Mouse (Mus musculus): ENCODE data around the gene 4930453N24Rik. TPM values are rescaled to one million over a fixed set of nuclear protein-coding genes. Genes with fewer than 3 reads are reported as not detected.

The 4930453N24Rik gene
- total RNA-seq, 1 experiment = 33.3 TPM

DNA sequence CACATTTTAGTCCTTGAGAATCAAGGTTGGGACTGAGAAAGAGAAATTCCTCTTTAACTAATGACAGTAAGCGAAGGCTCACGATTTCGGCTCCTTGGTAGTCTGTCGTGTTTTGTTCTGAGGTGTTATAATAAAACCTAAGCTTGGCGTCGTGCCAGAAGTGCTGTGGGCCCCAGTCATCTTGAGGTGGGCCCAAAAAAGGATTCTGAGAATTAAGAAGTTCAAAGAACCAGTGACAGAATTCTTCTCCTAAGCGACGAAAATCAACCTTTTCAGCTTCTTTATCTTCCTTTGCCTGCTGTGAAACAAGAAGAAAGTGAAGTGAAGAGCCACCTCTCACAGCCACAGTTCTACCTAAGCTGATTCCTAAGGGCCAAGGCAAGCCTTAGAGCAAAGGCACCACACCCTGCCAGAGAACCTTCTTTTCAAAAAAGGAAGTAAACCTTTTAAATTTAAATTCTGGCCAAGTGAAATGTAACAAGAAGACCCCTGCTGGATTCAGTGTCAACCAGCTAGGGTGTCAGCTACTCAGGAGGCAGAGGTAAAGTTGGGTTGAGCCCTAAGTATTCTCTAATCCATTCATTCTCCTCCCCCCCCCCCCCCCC lies 4.2 kb downstream of the 4930453N24Rik start:
- TF ChIP-seq MAFK (IDR thresholded peaks at IDR 0.05; ENCODE audit: insufficient read depth, low read depth, low read length) (no peak), HCFC1 (IDR thresholded peaks at IDR 0.05; ENCODE audit: borderline replicate concordance, insufficient read depth, low read length) (no peak), CHD2 (IDR thresholded peaks at IDR 0.05; ENCODE audit: low read depth, low read length) (no peak), ZC3H11A (IDR thresholded peaks at IDR 0.05; ENCODE audit: borderline replicate concordance, low read depth, low read length) (no peak), ZNF384 (IDR thresholded peaks at IDR 0.05; ENCODE audit: low read depth, low read length) (no peak)
- H3K36me3 ChIP-seq (ENCODE audit: control insufficient read depth, insufficient read depth, low read length, poor library complexity, severe bottlenecking) = peaks cover 12% of the 10 kb centered on the region
- in situ Hi-C loops (cut with MboI; ENCODE audit: low sequenced_read_pairs in 2 of 2, unreplicated experiment in 2 of 2) = loop anchor here in 1 of 2 experiments (10.0 to 25.0 kb wide), 2 partner anchors 118 to 771 kb away; no protein-coding TSS in a partner anchor
- no peaks in the 10 kb centered on the region; the same call in none of the 2 replicates for H3K9me3 ChIP-seq (ENCODE audit: control insufficient read depth, insufficient read depth, low read depth, low read length)
- H3K27ac ChIP-seq (ENCODE audit: insufficient read depth, low read depth, low read length, poor library complexity, severe bottlenecking) = peak overlapping the region; percentile 66; the same call in 1 of the 2 replicates
- H3K4me3 ChIP-seq (ENCODE audit: insufficient read depth in 1 of 2, low read depth in 1 of 2, low read length in 2 of 2, poor library complexity in 1 of 2, severe bottlenecking in 1 of 2) = no peak overlapping the region
- peaks cover 0 to 1% of the 10 kb centered on the region in 2 experiments; a peak in 1 of 4 replicates for H3K4me1 ChIP-seq (ENCODE audit: control insufficient read depth in 2 of 2, insufficient read depth in 2 of 2, low read length in 2 of 2, poor library complexity in 1 of 2)
- peak; percentile 42 for DNase-seq (ENCODE audit: low read depth, low spot score)
- H3K9ac ChIP-seq (ENCODE audit: insufficient read depth, low read depth, low read length, poor library complexity, severe bottlenecking) = no peak overlapping the region

DNA sequence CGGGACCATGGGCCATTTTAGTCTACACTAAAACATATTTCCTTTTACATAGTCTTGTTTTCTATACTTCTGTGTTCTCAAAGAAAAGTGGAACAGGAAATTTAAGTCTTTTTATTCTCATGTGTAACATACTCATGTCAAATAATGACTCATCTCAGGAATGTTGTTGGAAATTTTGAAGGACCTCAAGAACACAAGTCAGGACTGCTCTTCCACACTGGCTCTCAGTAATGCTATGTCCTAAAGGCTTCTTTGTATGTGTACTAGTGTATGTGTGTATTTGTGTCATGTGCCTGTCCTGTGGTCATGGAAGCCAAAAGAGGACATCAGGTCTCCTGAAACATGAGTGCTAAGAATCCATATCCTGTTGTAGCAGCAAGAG lies 11.7 kb downstream of the 4930453N24Rik start:
- no peak for TF ChIP-seq CHD2 (IDR thresholded peaks at IDR 0.05; ENCODE audit: low read depth, low read length)
- peaks cover 7% of the 10 kb centered on the region for H3K36me3 ChIP-seq (ENCODE audit: control insufficient read depth, insufficient read depth, low read length, poor library complexity, severe bottlenecking)
- in situ Hi-C loops (cut with MboI; ENCODE audit: low sequenced_read_pairs in 2 of 2, unreplicated experiment in 2 of 2) = loop anchor here in 1 of 2 experiments (25.0 kb wide), 1 partner anchor 778 kb away; no protein-coding TSS in a partner anchor
- H3K4me1 ChIP-seq (ENCODE audit: control insufficient read depth in 2 of 2, insufficient read depth in 2 of 2, low read length in 2 of 2, poor library complexity in 1 of 2) = no peaks in the 10 kb centered on the region
- H3K9me3 ChIP-seq (ENCODE audit: control insufficient read depth, insufficient read depth, low read depth, low read length) = no peaks in the 10 kb centered on the region; the same call in 1 of the 2 replicates
- no peak overlapping the region for H3K4me3 ChIP-seq (ENCODE audit: insufficient read depth in 1 of 2, low read depth in 1 of 2, low read length in 2 of 2, poor library complexity in 1 of 2, severe bottlenecking in 1 of 2)
- H3K27ac ChIP-seq (ENCODE audit: insufficient read depth, low read depth, low read length, poor library complexity, severe bottlenecking) = no peak overlapping the region
- no peak overlapping the region for H3K9ac ChIP-seq (ENCODE audit: insufficient read depth, low read depth, low read length, poor library complexity, severe bottlenecking)
- no peak for DNase-seq (ENCODE audit: low read depth, low spot score)

DNA sequence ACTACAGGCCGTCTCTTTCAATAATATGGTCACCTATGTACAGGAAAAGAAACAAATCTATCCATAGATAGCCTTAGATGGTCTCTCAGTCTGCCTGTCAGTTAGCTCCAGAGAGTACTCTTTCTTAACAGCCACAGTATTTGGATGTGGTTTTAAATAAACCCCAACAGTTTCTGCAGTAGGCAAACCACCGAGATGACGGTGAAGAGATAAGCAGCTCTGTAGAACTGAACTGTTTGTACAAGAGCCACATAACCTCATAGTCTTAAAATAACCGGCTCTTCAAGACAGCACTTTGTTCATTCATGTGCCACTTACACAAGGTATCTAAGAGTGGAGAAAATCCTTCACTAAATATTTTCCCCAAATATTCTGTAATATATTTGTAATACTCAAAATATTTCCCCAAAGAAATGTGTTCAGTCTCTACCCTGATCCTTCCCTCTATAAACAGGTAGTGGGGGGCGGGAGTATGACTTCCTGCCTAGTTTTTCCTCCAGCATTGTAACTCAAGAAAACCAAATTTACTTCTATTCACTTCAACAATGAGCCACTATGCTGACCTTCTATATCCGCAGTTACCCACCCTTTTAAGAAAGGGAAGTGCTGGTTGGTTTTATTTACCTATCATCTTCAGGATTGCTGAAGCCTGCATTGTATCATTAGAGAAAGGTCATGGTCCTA lies 12.3 kb downstream of the 4930453N24Rik start:
- in situ Hi-C loops (cut with MboI; ENCODE audit: low sequenced_read_pairs in 2 of 2, unreplicated experiment in 2 of 2) = loop anchor here in 1 of 2 experiments (25.0 kb wide), 1 partner anchor 779 kb away; no protein-coding TSS in a partner anchor
- Histone ChIP-seq H3K27ac (ENCODE audit: insufficient read depth, low read depth, low read length, poor library complexity, severe bottlenecking) (no peak overlapping the region), H3K9ac (ENCODE audit: insufficient read depth, low read depth, low read length, poor library complexity, severe bottlenecking) (no peak overlapping the region), H3K4me3 (ENCODE audit: insufficient read depth in 1 of 2, low read depth in 1 of 2, low read length in 2 of 2, poor library complexity in 1 of 2, severe bottlenecking in 1 of 2) (no peak overlapping the region), H3K4me1 (ENCODE audit: control insufficient read depth in 2 of 2, insufficient read depth in 2 of 2, low read length in 2 of 2, poor library complexity in 1 of 2) (no peaks in the 10 kb centered on the region), H3K36me3 (ENCODE audit: control insufficient read depth, insufficient read depth, low read length, poor library complexity, severe bottlenecking) (peaks cover 5% of the 10 kb centered on the region), H3K9me3 (ENCODE audit: control insufficient read depth, insufficient read depth, low read depth, low read length) (no peaks in the 10 kb centered on the region)
- TF ChIP-seq ZNF384 (IDR thresholded peaks at IDR 0.05; ENCODE audit: low read depth, low read length) = no peak
- no peak for TF ChIP-seq HCFC1 (IDR thresholded peaks at IDR 0.05; ENCODE audit: borderline replicate concordance, insufficient read depth, low read length)
- TF ChIP-seq CHD2 (IDR thresholded peaks at IDR 0.05; ENCODE audit: low read depth, low read length) = no peak
- no peak for TF ChIP-seq ZC3H11A (IDR thresholded peaks at IDR 0.05; ENCODE audit: borderline replicate concordance, low read depth, low read length)
- TF ChIP-seq MAFK (IDR thresholded peaks at IDR 0.05; ENCODE audit: insufficient read depth, low read depth, low read length) = no peak
- DNase-seq (ENCODE audit: low read depth, low spot score) = no peak

DNA sequence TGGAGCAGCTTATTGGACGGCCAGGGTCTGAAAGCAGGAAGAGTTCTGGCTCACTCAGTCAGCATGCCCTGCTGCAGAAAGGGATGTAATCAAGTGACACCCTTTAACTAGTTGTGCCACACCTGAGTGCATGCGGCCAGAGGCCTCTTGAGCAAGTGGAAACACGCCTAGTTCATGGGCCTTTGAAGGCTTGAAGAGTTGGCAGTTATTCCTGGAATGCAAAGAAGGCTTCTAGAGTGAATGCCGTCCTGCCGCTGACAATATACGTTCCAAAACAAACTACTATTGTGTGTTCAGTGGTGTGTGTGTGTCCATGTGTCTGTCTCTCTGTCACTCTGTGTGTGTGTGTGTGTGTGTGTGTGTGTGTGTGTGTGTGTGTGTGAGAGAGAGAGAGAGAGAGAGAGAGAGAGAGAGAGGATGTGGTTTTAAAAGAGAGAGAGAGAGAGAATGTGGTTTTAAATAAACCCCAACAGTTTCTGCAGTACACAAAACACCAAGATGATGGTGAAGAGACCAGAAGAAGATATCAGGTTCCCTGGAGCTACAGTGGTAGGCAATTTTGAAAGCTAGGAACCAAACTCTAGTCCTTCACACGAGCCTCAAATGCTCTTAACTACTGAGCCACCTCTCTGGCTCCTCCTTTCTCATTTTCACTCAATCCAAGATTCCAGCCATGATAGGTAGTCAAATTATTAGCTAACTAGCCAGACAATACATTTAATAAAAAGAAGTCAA lies 13.1 kb downstream of the 4930453N24Rik start:
- H3K9me3 ChIP-seq (ENCODE audit: control insufficient read depth, insufficient read depth, low read depth, low read length) = no peaks in the 10 kb centered on the region
- H3K27ac ChIP-seq (ENCODE audit: insufficient read depth, low read depth, low read length, poor library complexity, severe bottlenecking) = no peak overlapping the region
- H3K36me3 ChIP-seq (ENCODE audit: control insufficient read depth, insufficient read depth, low read length, poor library complexity, severe bottlenecking) = peaks cover under 1% of the 10 kb centered on the region
- DNase-seq (ENCODE audit: low read depth, low spot score) = no peak
- H3K4me1 ChIP-seq (ENCODE audit: control insufficient read depth in 2 of 2, insufficient read depth in 2 of 2, low read length in 2 of 2, poor library complexity in 1 of 2) = no peaks in the 10 kb centered on the region
- H3K9ac ChIP-seq (ENCODE audit: insufficient read depth, low read depth, low read length, poor library complexity, severe bottlenecking) = no peak overlapping the region
- TF ChIP-seq MAFK (IDR thresholded peaks at IDR 0.05; ENCODE audit: insufficient read depth, low read depth, low read length) = no peak
- in situ Hi-C loops (cut with MboI; ENCODE audit: low sequenced_read_pairs in 2 of 2, unreplicated experiment in 2 of 2) = loop anchor here in 1 of 2 experiments (25.0 kb wide), 1 partner anchor 779 kb away; no protein-coding TSS in a partner anchor
- no peak overlapping the region for H3K4me3 ChIP-seq (ENCODE audit: insufficient read depth in 1 of 2, low read depth in 1 of 2, low read length in 2 of 2, poor library complexity in 1 of 2, severe bottlenecking in 1 of 2)
